Mouse (Mus musculus) neural tube, embryonic 14.5 days (tissue): ENCODE results near the gene Olfr1132. TPM values are rescaled to one million over a fixed set of nuclear protein-coding genes. Genes with fewer than 3 reads are reported as not detected.
"Not testable (repeated sequence)": the region's sequence is repeated elsewhere in the genome, so short reads cannot be mapped to it uniquely, and the experiment has no call there.

ENCODE experiments used
- ATAC-seq: fragments of 200-750 bp; cut with Nextera tagmentation; 2 replicates; pipeline ENCODE4 v1.8.0; 2017; ENCODE audit warnings: low read depth, mild to moderate bottlenecking, moderate TSS enrichment, moderate library complexity
- H3K27ac ChIP-seq: fragments of 300-500 bp; sonication (generic); 2 replicates; pipeline ENCODE4 v1.5.1; 2014; ENCODE audit warnings: low read depth, mild to moderate bottlenecking, control low read depth, low read length, moderate library complexity, mixed read lengths
- H3K27me3 ChIP-seq: fragments of 300-500 bp; sonication (generic); 2 replicates; pipeline ENCODE4 v1.6.1; 2014; ENCODE audit warnings: low read length; ENCODE audit not compliant: control insufficient read depth, insufficient read depth
- H3K36me3 ChIP-seq: fragments of 300-500 bp; sonication (generic); 2 replicates; pipeline ENCODE4 v1.6.1; 2014; ENCODE audit warnings: low read length, mixed read lengths; ENCODE audit not compliant: control insufficient read depth, insufficient read depth
- H3K4me1 ChIP-seq: fragments of 300-500 bp; sonication (generic); 2 replicates; pipeline ENCODE4 v1.6.1; 2014; ENCODE audit warnings: low read length; ENCODE audit not compliant: control insufficient read depth, insufficient read depth
- H3K4me2 ChIP-seq: fragments of 300-500 bp; sonication (generic); 2 replicates; pipeline ENCODE4 v1.6.1; 2014; ENCODE audit warnings: mild to moderate bottlenecking, low read depth, low read length, control low read depth
- H3K4me3 ChIP-seq: fragments of 300-500 bp; sonication (generic); 2 replicates; pipeline ENCODE4 v1.5.1; 2014; ENCODE audit warnings: low read depth, low read length, control low read depth, mixed read lengths
- H3K9ac ChIP-seq: fragments of 300-500 bp; sonication (generic); replicated peaks from 2 replicates; pipeline ENCODE4 v1.6.1; 2014; ENCODE audit warnings: low read depth, mild to moderate bottlenecking, control low read depth, low read length, mixed read lengths
- H3K9me3 ChIP-seq: fragments of 300-500 bp; sonication (generic); 2 replicates; pipeline ENCODE4 v1.6.1; 2016; ENCODE audit warnings: low read length; ENCODE audit not compliant: control insufficient read depth
- WGBS: fragments of 180-500 bp; shearing (Covaris S2); extraction: QIAGEN DNeasy Blood & Tissue Kit; methylation state at CpG from one replicate; pipeline ENCODE4 v1.1.7; 2014; 5-methylcytosine and 5-hydroxymethylcytosine counted together
- polyA plus RNA-seq: library from polyadenylated mRNA; unstranded; fragments of >200 nt; fragmentation: Nextera tagmentation; extraction: Ambion mirVana; gene quantifications from 2 replicates; pipeline ENCODE4 v1.2.1, GENCODE M21; 2014

Olfr1132 gene
- polyA plus RNA-seq, result not detected in 2 replicates

- no peak within 1 kb of the TSS for H3K4me3 ChIP-seq
- H3K27me3 ChIP-seq, result no peaks in the 10 kb centered on the region
- no peak within 1 kb of the TSS for H3K4me2 ChIP-seq
- no peaks in the 10 kb centered on the region for H3K4me1 ChIP-seq
- no peaks in the 10 kb centered on the region for H3K9me3 ChIP-seq
- no peaks in the 10 kb centered on the region for H3K36me3 ChIP-seq
- no peak within 1 kb of the TSS for H3K27ac ChIP-seq
- no peak for ATAC-seq
- no peak within 1 kb of the TSS for H3K9ac ChIP-seq
These were observed at the start of gene Olfr1132 for GRCm38 (mm10) chr2:87637435-87637834. Gene Olfr1132, minus strand, starts transcription at chr2:87637535.

GRCm38 (mm10) chr2:87673564-87673963 lies 36.2 kb upstream of the Olfr1132 start, which contains the start of gene Olfr1135:
Gene Olfr1135, minus strand, starts transcription at chr2:87673664.
- no peak within 1 kb of the TSS for H3K9ac ChIP-seq
- no peak within 1 kb of the TSS for H3K4me3 ChIP-seq
- no peaks in the 10 kb centered on the region for H3K9me3 ChIP-seq
- H3K36me3 ChIP-seq, result no peaks in the 10 kb centered on the region
- no peak within 1 kb of the TSS for H3K4me2 ChIP-seq
- no peak for ATAC-seq
- H3K27ac ChIP-seq, result no peak within 1 kb of the TSS
- H3K4me1 ChIP-seq, result no peaks in the 10 kb centered on the region
- H3K27me3 ChIP-seq, result no peaks in the 10 kb centered on the region
- 23% methylated on average over 1 of the region's 1 CpGs for WGBS

GRCm38 (mm10) chr2:87658360-87658759 lies 21.0 kb upstream of the Olfr1132 start, which contains the start of gene Olfr1134:
Gene Olfr1134, minus strand, starts transcription at chr2:87658460.
- Histone ChIP-seq H3K27me3 (no peaks in the 10 kb centered on the region), H3K4me1 (no peaks in the 10 kb centered on the region), H3K27ac (no peak within 1 kb of the TSS), H3K9ac (no peak within 1 kb of the TSS), H3K4me2 (no peak within 1 kb of the TSS), H3K9me3 (no peaks in the 10 kb centered on the region), H3K4me3 (no peak within 1 kb of the TSS), H3K36me3 (no peaks in the 10 kb centered on the region)
- WGBS, result 88% methylated on average over 2 of the region's 2 CpGs
- ATAC-seq, result no peak

GRCm38 (mm10) chr2:87647274-87647673 lies 9.9 kb upstream of the Olfr1132 start, which contains the start of gene Olfr1133:
Gene Olfr1133, minus strand, starts transcription at chr2:87647374.
- Histone ChIP-seq H3K27ac (no peak within 1 kb of the TSS), H3K4me1 (no peaks in the 10 kb centered on the region), H3K4me3 (no peak within 1 kb of the TSS), H3K9me3 (no peaks in the 10 kb centered on the region), H3K27me3 (no peaks in the 10 kb centered on the region), H3K36me3 (no peaks in the 10 kb centered on the region), H3K9ac (no peak within 1 kb of the TSS), H3K4me2 (no peak within 1 kb of the TSS)
- no peak for ATAC-seq

GRCm38 (mm10) chr2:87642441-87642840 lies 5.1 kb upstream of the Olfr1132 start:
- no peaks in the 10 kb centered on the region for H3K36me3 ChIP-seq
- H3K9ac ChIP-seq, result no peak overlapping the region
- ATAC-seq, result no peak
- no peaks in the 10 kb centered on the region for H3K9me3 ChIP-seq
- no peak overlapping the region for H3K4me3 ChIP-seq
- no peak overlapping the region for H3K4me2 ChIP-seq
- no peak overlapping the region for H3K27ac ChIP-seq
- no peaks in the 10 kb centered on the region for H3K4me1 ChIP-seq
- H3K27me3 ChIP-seq, result no peaks in the 10 kb centered on the region

GRCm38 (mm10) chr2:87626804-87627203 lies 10.5 kb downstream of the Olfr1132 start, which contains the start of gene Olfr1131:
Gene Olfr1131, plus strand, starts transcription at chr2:87627104.
- Histone ChIP-seq H3K36me3 (no peaks in the 10 kb centered on the region), H3K4me1 (no peaks in the 10 kb centered on the region), H3K27ac (no peak within 1 kb of the TSS), H3K9ac (no peak within 1 kb of the TSS), H3K4me2 (no peak within 1 kb of the TSS), H3K4me3 (no peak within 1 kb of the TSS), H3K27me3 (no peaks in the 10 kb centered on the region), H3K9me3 (no peaks in the 10 kb centered on the region)
- ATAC-seq, result no peak
- WGBS, result 70% methylated on average over 3 of the region's 3 CpGs

- ATAC-seq, H3K9ac ChIP-seq: not testable (repeated sequence)
These were observed 31.4 kb downstream of the Olfr1132 start, which contains the start of gene Olfr1130 for GRCm38 (mm10) chr2:87605912-87606311. Gene Olfr1130, plus strand, starts transcription at chr2:87606212.

More at GRCm38 (mm10) chr2:87605912-87606311, 31.4 kb downstream of the Olfr1132 start, which contains the start of gene Olfr1130:
- H3K36me3 ChIP-seq, H3K27me3 ChIP-seq, H3K4me2 ChIP-seq, H3K9me3 ChIP-seq, H3K4me1 ChIP-seq, H3K4me3 ChIP-seq, H3K27ac ChIP-seq: not testable (repeated sequence)

Other genes with a start within 250 kb of the Olfr1132 start
- not detected in 2 replicates for gene Olfr1123, start 220.9 kb downstream of the Olfr1132 start, polyA plus RNA-seq
- 0.08 and 0.10 TPM in 2 replicates for gene Olfr1124, start 207.3 kb downstream of the Olfr1132 start, polyA plus RNA-seq
- gene Olfr1126, start 183.6 kb downstream of the Olfr1132 start, polyA plus RNA-seq, result not detected in 2 replicates
- not detected in 2 replicates for gene Pramel7, start 140.4 kb downstream of the Olfr1132 start, polyA plus RNA-seq
- not detected in 2 replicates for gene Pramel6, start 131.0 kb downstream of the Olfr1132 start, polyA plus RNA-seq
- gene Olfr153, start 105.7 kb downstream of the Olfr1132 start, polyA plus RNA-seq, result not detected in 2 replicates
- gene Olfr1128, start 92.0 kb downstream of the Olfr1132 start, polyA plus RNA-seq, result not detected in 2 replicates
- gene Olfr1129, start 63.6 kb downstream of the Olfr1132 start, polyA plus RNA-seq, result not detected in 2 replicates
- not detected in 2 replicates for gene Olfr1130, start 31.3 kb downstream of the Olfr1132 start, polyA plus RNA-seq
- gene Olfr1131, start 10.4 kb downstream of the Olfr1132 start, polyA plus RNA-seq, result not detected in 2 replicates
- gene Olfr1133, start 9.8 kb upstream of the Olfr1132 start, polyA plus RNA-seq, result not detected in 2 replicates
- gene Olfr1134, start 20.9 kb upstream of the Olfr1132 start, polyA plus RNA-seq, result not detected in 2 replicates
- not detected in 2 replicates for gene Olfr1135, start 36.1 kb upstream of the Olfr1132 start, polyA plus RNA-seq
- not detected in 2 replicates for gene Olfr1136, start 56.4 kb upstream of the Olfr1132 start, polyA plus RNA-seq
- not detected in 2 replicates for gene Olfr1137, start 75.6 kb upstream of the Olfr1132 start, polyA plus RNA-seq
- not detected in 2 replicates for gene Olfr1138, start 102.4 kb upstream of the Olfr1132 start, polyA plus RNA-seq
- not detected in 2 replicates for gene Olfr1140, start 106.2 kb upstream of the Olfr1132 start, polyA plus RNA-seq
- gene Olfr1141, start 116.5 kb upstream of the Olfr1132 start, polyA plus RNA-seq, result not detected in 2 replicates
- gene Olfr152, start 141.9 kb upstream of the Olfr1132 start, polyA plus RNA-seq, result not detected in 2 replicates
- not detected in 2 replicates for gene Olfr1143, start 163.1 kb upstream of the Olfr1132 start, polyA plus RNA-seq
- not detected in 2 replicates for gene Olfr1145, start 172.3 kb upstream of the Olfr1132 start, polyA plus RNA-seq
- not detected in 2 replicates for gene Olfr1148, start 193.0 kb upstream of the Olfr1132 start, polyA plus RNA-seq
- not detected in 2 replicates for gene Olfr1150-ps1, start 206.5 kb upstream of the Olfr1132 start, polyA plus RNA-seq
- not detected in 2 replicates for gene Olfr1151, start 218.3 kb upstream of the Olfr1132 start, polyA plus RNA-seq
- 0.04 TPM in 1 of 2 replicates, not detected in the other for gene Olfr1152, start 229.0 kb upstream of the Olfr1132 start, polyA plus RNA-seq